Mouse (Mus musculus): ENCODE results near the gene Sesn1.
A peak's percentile ranks its signal among the peaks of the same experiment; 100 is the strongest.
"Not testable (repeated sequence)": the region's sequence is repeated elsewhere in the genome, so short reads cannot be mapped to it uniquely, and the experiment has no call there.

The Sesn1 gene

DNA sequence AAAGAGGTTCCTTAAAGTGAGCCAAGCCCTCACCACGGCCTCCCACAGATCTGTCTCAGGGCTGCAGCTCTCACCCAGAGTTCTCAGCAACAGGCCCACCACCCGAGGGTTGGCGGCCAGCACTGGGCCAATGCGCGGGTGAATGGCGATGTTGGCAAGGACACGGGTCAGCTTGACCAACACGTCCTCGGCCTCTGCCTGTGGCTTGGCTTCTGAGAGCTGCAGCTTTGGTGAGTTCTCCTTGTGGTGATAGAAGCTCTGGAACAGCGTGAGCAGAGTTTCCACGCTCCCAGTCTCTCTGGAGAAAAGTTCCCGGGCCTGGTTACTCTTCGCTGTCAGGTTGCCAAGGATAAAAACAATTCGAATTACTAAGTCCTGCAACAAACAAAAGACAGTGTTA, 117.0 kb downstream of the Sesn1 start:
- DNase-seq, result no peak

DNA sequence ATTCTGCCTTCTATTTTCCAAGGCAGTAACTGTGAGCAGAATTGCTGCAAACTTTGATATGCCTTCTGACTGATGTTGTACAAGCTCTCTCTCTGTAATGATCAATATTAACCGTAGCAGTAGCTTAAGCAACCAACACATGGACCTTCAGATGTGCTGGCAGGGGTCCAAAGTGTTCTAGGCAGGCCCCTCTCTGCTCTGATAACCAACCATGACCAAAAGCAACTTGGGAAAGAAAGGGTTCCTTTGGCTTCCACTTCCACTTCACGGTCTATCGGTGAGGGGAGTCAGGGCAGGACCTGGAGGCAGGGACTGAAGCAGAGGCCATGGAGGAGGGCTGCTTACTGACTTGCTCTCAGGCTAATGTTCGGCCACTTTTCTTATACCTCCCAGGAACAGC, 121.2 kb downstream of the Sesn1 start:
- DNase-seq, result peak; percentile 44

DNA sequence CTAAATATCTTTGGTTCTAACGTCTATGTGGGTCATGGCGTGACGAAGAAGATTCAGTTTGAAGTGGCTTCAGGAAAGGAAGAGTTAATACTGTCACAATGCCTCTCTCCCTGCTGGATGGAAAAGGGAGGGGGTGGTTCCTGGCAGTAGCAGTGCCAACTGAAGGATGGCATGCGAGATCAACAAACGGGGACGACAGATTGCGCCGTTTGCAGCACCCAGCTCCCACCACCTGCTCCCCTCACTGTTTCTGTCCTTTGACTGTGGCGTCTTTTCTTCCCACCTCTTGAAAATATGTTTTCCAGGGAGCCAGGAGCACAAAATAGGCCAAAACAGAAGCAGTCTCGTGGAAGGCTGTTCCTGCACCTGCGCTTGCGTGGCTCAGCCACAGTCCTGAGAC, 122.2 kb downstream of the Sesn1 start:
- peak; percentile 93 for DNase-seq

DNA sequence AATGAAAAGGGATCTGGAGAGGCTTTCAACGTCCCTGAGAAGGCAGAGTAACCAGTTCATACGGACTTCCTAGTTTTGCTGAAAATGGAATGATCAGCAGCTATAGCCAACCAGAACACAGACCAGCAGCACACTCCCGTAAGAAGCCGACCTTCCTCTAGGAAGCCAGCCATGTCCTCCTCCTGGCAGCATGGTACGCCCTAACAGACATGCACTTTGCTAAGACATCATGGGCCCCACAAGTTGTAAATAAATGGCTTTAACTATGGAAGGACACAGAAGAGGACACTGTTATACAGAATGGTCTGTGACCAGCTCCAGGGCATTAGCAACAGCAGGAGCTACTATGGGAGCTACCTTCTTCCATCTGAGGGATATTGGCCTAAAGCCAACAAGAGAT, 123.2 kb downstream of the Sesn1 start:
- peak; percentile 38 for DNase-seq

DNA sequence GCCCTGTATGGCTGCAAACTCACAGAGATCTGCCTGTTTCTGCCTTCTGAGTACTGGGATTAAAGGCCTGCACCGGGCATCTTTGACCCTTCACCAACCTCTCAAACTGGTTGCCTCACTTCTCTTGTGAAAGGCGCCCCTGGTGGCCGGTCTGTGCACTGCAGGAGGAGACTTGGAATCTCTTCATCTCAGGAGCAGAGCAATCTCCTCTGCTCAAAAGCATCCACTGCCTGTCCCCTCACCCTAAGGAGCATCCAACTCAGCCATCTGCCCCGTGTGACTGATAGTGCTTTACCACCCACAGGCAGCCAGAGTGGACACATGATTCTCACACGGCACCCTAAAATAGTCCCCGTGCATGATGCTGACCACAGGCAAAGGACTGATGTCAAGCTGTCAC, 123.8 kb downstream of the Sesn1 start:
- peak; percentile 76 for DNase-seq

DNA sequence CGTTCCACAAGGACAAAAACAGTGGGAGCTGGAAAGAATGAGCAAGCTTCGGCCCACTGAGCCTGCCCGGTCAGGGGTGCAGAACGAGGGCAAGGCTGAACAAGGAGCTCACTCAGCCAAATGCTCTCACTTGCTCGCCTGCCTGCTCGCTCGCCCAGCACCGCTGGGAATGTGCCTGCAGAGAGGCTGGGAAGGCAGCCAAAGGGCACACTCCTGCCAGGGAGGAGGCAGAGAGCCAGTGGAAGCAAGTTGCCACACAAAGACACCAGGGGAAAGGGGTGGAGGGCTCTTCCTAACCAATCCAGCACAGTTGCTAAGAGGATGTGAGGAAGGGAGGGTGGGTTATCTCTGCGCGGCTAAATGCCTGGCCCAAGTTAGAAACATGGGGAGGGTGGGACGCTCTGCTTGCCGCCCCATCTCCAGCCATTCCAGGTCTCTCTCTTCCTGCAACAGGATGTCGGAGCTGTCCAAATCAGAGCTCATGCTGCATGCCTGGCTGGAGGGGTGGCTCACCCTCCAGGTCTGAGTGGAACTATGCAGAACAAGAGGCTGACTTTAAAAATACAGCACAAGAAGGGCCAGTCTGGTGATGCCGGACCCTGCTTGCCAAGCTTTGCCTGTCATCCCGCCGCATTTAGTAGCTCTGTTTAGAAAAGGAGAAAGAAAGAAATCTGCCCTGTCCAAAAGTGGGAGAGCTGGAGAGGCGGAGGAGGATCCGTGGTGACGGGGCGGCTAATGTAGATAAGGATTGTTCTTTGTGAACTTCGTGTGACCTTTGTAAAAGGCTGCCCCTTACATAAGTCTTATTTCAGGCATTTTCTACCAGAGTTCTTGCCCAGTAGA, 125.1 kb downstream of the Sesn1 start:
- DNase-seq, result peak; percentile 96

DNA sequence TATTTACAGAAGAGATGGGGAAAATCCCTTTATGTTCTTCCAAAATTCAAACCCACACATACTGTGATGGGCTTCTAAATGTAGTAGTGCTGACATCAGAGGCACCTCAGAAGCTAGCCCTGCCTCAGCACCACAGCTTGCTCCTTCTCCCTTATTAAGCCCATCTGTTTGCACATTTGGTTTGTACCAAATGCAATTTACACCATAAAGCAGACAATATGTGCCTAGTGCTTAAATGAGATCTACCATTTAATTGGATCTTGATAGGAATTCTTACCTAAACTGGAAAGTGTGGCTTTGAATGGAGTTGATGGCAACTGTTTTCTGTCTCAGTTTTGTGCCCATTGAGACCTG, 125.7 kb downstream of the Sesn1 start:
- DNase-seq, result peak; percentile 61

DNA sequence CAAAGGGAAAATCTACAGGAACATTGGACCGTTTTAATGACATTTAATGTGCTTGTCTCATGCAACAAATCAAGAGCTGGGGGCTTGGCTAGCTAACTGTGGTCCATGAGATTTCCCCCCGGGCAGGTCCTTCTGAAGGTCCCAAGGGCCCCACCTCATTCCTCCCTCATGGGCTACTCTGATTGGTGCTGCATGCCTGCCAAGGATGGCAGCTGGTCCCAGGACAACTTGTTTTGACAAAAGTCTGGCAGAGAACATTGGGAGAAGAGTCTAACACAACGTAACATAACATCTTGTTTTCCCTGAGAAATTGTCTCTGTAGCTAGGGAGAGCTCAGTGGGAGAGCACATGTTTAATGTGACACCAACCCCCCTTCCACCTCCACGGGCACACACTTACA, 126.4 kb downstream of the Sesn1 start:
- DNase-seq, result peak; percentile 57

DNA sequence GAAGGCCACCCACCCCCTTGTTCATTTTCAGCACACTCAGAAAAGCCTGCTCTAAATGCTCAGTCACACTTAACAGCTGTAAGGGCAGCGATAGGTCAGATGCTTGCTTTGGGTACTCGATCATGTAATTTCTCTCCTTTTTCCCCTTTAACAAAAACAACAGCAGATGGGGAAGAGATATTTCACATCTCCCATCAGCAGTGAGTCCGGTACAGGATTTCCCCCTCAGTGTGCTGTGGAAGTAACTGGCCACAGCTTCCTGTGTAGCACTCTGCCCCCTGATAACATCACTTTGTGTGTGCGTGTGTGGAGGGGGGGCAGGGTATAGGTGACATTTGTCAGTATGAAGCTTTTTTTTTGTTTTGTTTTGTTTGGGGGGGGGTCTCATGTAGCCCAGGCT, 127.4 kb downstream of the Sesn1 start:
- no peak for DNase-seq

DNA sequence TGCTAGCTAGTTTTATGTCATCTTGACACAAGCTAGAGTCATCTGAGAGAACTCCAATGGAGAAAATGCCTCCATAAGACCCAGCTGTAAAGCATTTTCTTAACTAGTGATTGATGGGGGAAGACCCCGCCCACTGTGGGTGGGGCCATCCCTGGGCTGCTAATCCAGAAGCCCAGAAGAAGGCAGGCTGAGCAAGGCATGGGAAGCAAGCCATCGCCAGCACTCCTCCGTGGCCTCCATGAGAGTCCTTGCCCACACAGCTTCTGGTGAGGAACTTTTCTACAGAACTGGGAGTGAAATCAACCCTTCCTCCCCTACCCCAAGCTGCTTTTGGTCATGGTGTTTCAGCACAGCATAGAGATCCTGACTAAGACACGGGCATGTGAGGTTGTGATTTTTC, 129.4 kb downstream of the Sesn1 start:
- DNase-seq, result no peak

DNA sequence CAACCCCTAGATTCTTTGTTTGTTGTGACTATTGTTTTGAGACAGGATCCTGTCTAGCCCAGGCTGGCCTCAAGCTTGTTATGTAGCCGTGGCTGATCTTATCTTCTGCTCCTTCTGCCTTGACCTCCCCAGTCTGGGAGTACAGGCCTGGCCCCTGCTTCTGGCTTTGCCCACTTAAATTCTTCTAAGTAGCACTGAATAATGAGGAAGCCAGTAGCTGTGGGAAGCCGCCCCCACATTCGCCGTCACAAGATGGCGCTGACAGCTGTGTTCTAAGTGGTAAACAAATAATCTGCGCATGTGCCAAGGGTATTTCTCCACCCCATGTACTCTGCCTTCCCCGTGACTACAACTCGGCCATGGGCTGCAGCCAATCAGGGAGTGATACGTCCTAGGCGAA, 142.6 kb downstream of the Sesn1 start:
- DNase-seq, result not testable (repeated sequence)

DNA sequence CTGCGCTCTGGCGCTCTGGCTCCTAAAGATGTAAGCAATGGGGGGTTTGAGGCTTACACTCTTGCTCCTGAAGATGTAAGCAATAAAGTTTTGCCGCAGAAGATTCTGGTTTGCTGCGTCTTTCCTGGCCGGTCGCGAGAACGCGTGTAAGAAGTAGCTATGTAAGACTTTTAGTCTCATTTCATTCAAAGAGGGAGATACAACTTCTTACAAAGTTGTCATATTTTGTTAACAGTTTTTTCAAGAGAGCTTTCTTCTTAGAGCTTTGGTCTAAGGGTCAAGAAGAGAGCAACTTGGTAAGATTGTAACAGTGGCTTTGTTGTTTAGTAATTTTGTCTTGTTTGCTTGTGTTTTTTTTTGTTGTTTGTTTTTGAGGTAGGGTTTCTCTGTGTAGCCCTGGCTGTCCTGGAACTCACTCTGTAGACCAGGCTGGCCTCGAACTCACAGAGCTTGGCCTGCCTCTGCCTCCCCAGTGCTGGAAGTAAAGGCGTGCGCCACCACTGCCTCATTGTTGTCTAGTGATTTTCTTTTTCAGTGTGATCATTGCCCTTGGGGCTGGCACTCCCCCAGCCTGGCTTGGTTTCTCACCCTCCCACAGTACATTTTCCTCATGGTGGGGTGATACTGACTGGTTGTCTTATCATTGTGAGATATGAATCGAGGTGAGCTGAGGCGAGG, 143.3 kb downstream of the Sesn1 start:
- no peak for DNase-seq

DNA sequence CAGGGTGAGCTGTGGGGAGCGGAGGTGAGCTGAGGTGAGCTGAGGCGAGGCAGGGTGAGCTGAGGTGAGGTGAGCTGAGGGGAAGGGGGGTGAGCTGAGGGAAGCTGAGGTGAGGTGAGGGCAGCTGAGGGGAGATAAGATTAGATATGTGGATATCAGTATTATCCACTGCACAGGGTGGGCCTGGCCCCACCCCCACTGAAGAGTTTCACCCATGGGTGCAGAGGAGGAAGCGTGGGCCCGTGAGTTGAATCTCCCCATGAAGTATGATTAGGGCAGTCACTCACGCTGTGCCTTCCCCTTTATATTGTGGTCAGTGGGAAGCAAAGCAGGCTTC, 143.8 kb downstream of the Sesn1 start:
- DNase-seq, result no peak

DNA sequence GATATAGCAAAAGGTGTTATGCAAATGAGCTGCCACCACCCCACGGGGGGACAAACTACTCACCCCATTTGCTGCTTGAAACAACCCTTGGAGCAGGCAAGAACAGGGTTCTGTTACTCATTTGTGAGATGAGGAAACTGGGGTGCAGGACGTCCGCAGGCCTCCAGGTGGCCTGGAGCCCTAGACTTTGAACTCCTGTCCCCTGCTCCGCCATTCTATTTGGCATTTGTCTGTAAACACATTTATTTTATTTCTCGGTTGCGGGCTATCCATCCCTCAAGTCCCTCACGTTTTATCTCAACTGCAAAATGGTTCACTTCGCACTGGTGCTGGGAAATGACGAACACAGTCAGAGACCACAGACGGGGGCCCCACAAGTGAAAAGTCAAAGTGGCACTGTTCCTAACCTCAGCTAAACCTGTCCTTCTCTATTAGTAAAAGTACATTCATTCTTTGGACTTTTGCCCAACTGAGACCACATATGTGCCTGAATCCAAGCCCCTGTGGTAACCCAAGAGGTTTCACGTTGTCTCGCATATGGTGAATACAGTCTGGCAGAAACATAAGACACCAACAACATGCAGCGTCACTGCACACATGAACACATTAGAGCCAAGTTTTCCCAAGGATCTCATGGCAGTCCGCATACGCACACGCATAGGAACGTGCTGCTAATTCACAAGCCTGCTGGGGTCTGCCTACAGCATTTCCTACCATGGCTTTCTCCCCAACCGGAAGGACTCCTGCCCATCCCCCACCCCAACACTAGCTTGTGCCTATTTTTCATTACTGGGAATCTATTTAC, 147.9 kb downstream of the Sesn1 start:
- DNase-seq, result no peak
